Mouse (Mus musculus) kidney, adult 2 months (tissue): ENCODE results near the gene Sirt2.
A peak's percentile ranks its signal among the peaks of the same experiment; 100 is the strongest.

Source experiments
- CTCF ChIP-seq: fragments of 200-500 bp; conservative IDR thresholded peaks from 2 replicates; pipeline ENCODE4 v1.5.1; 2011; ENCODE audit warnings: low read depth, mild to moderate bottlenecking, control low read depth, low read length, moderate library complexity, mixed read lengths; ENCODE audit not compliant: insufficient read depth, insufficient read length
- POLR2A ChIP-seq: fragments of 200-500 bp; IDR thresholded peaks from one replicate; pipeline ENCODE4 v1.6.1; 2011; ENCODE audit warnings: low read depth, low read length, control low read depth

DNA sequence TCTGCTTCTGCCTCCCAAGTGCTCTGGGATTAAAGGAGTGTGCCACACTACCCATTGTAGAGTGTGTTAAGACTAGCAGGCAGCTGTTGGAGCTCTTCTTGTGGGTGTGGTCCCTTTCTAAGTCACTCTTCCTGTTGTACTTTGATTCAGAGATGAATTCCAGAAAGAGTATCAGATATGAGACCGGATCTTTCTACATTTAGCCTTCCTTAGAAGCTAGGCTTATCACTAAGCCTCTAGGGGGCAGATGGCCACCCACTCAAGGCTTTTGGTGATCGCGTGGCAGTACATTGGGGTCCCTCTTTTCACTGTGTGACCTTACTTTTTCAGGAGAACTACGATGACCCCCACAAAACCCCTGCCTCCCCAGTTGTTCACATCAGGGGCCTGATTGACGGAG is 46.4 kb downstream of the Sirt2 start:
- peak; percentile 24; the same call in 1 of the 2 replicates for TF ChIP-seq CTCF
- TF ChIP-seq POLR2A, result no peak
